Mouse (Mus musculus) heart, embryonic 16.5 days (tissue): ENCODE measurements at regions not wholly inside any gene's neighbourhood (a gene's known extent, or its start where the extent isn't known, plus 50 kb on each side); places are given as distances from the start of the nearest gene placed in this dataset.

Experiments
- ATAC-seq: fragments of 200-750 bp; cut with Nextera tagmentation; replicated peaks from 2 replicates; pipeline ENCODE4 v1.8.0; 2017; ENCODE audit warnings: moderate number of reproducible peaks; ENCODE audit not compliant: insufficient read depth, low FRiP score; ENCODE audit errors: extremely low read depth
- H3K27ac ChIP-seq: fragments of 300-500 bp; sonication (generic); 2 replicates; pipeline ENCODE4 v1.5.1; 2014; ENCODE audit warnings: mild to moderate bottlenecking, low read length, control low read depth, moderate library complexity
- H3K27me3 ChIP-seq: fragments of 300-500 bp; sonication (generic); 2 replicates; pipeline ENCODE4 v1.6.1; 2014; ENCODE audit warnings: low read length, mixed read lengths; ENCODE audit not compliant: control insufficient read depth, insufficient read depth
- H3K36me3 ChIP-seq: fragments of 300-500 bp; sonication (generic); 2 replicates; pipeline ENCODE4 v1.6.1; 2014; ENCODE audit not compliant: control insufficient read depth, insufficient read depth
- H3K4me1 ChIP-seq: fragments of 300-500 bp; sonication (generic); 2 replicates; pipeline ENCODE4 v1.6.1; 2014; ENCODE audit warnings: low read length, mixed read lengths; ENCODE audit not compliant: control insufficient read depth, insufficient read depth
- H3K4me2 ChIP-seq: fragments of 300-500 bp; sonication (generic); 2 replicates; pipeline ENCODE4 v1.6.1; 2014; ENCODE audit warnings: low read depth, mild to moderate bottlenecking, control low read depth, low read length
- H3K4me3 ChIP-seq: fragments of 300-500 bp; sonication (generic); 2 replicates; pipeline ENCODE4 v1.5.1; 2014; ENCODE audit warnings: mild to moderate bottlenecking, control low read depth, low read length
- H3K9ac ChIP-seq: fragments of 300-500 bp; sonication (generic); 2 replicates; pipeline ENCODE4 v1.6.1; 2014; ENCODE audit warnings: low read length, control low read depth
- H3K9me3 ChIP-seq: fragments of 300-500 bp; sonication (generic); replicated peaks from 2 replicates; pipeline ENCODE4 v1.6.1; 2016; ENCODE audit warnings: low read length; ENCODE audit not compliant: control insufficient read depth
- WGBS: fragments of 180-500 bp; shearing (Covaris S2); extraction: QIAGEN DNeasy Blood & Tissue Kit; methylation state at CpG from one replicate; pipeline ENCODE4 v1.1.7; 2014; 5-methylcytosine and 5-hydroxymethylcytosine counted together

GRCm38 (mm10) chr9:41541327-41541726, 379.8 kb upstream of the Ubash3b start:
- WGBS = 70% methylated on average over 6 of the region's 6 CpGs
- Histone ChIP-seq H3K4me2 (no peak overlapping the region), H3K27ac (no peak overlapping the region), H3K36me3 (no peaks in the 10 kb centered on the region), H3K9ac (no peak overlapping the region), H3K9me3 (no peaks in the 10 kb centered on the region), H3K4me3 (no peak overlapping the region), H3K4me1 (no peaks in the 10 kb centered on the region), H3K27me3 (no peaks in the 10 kb centered on the region)
- no peak for ATAC-seq

GRCm38 (mm10) chr9:41532786-41533185, 371.3 kb upstream of the Ubash3b start:
- WGBS = 18% methylated on average over 3 of the region's 3 CpGs
- H3K9ac ChIP-seq = no peak overlapping the region
- H3K4me3 ChIP-seq = no peak overlapping the region

GRCm38 (mm10) chr9:41532290-41532689, 370.8 kb upstream of the Ubash3b start:
- WGBS = 33% methylated on average over 7 of the region's 7 CpGs
- ATAC-seq = no peak
- no peaks in the 10 kb centered on the region for H3K36me3 ChIP-seq
- no peaks in the 10 kb centered on the region for H3K9me3 ChIP-seq
- no peak overlapping the region for H3K4me3 ChIP-seq
- peak overlapping the region; percentile 53 for H3K27ac ChIP-seq
- peak overlapping the region; percentile 31 for H3K4me2 ChIP-seq
- H3K27me3 ChIP-seq = no peaks in the 10 kb centered on the region
- H3K4me1 ChIP-seq = peaks cover 10% of the 10 kb centered on the region
- no peak overlapping the region for H3K9ac ChIP-seq

More at GRCm38 (mm10) chr9:41532786-41533185, 371.3 kb upstream of the Ubash3b start:
- H3K27ac ChIP-seq = 0 out of 2 replicates have a peak overlapping the region, but pooled peaks have one; percentile 53
- H3K36me3 ChIP-seq = no peaks in the 10 kb centered on the region
- H3K9me3 ChIP-seq = no peaks in the 10 kb centered on the region
- H3K4me2 ChIP-seq = peak overlapping the region; percentile 31
- peaks cover 10% of the 10 kb centered on the region for H3K4me1 ChIP-seq
- no peaks in the 10 kb centered on the region for H3K27me3 ChIP-seq
- ATAC-seq = peak; percentile 37; the same call in 1 of the 2 replicates

DNA sequence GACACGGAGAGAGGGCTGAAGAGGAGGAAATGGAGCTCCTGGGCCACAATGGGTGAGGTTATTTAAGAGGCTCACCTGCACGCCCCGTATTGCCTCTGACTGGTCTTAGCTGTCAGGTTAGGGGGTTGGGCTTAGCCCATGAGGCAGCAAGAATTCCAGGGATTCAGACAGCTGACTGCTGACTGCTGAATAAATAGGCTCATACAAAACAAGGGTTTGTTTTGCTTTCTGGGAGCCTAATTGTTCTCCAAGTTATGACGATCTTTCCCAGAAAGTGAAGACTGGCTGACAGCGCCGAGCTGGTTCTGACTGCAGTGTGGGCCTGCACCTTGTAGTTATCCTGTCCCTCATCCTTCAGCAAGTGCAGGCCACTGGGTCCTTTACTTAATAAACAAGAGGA, 370.1 kb upstream of the Ubash3b start:
- H3K9me3 ChIP-seq = no peaks in the 10 kb centered on the region
- no peak overlapping the region for H3K27ac ChIP-seq
- no peak overlapping the region for H3K4me2 ChIP-seq
- WGBS = 67% methylated on average over 6 of the region's 6 CpGs
- ATAC-seq = no peak
- no peak overlapping the region for H3K9ac ChIP-seq
- no peaks in the 10 kb centered on the region for H3K36me3 ChIP-seq
- H3K4me1 ChIP-seq = peaks cover 10% of the 10 kb centered on the region
- no peak overlapping the region for H3K4me3 ChIP-seq
- H3K27me3 ChIP-seq = no peaks in the 10 kb centered on the region

- Histone ChIP-seq H3K9ac (peak overlapping the region; percentile 11; the same call in 1 of the 2 replicates), H3K4me1 (peaks cover 4% of the 10 kb centered on the region; the same call in 1 of the 2 replicates), H3K4me3 (no peak overlapping the region), H3K36me3 (no peaks in the 10 kb centered on the region), H3K9me3 (no peaks in the 10 kb centered on the region), H3K27me3 (no peaks in the 10 kb centered on the region), H3K4me2 (0 out of 2 replicates have a peak overlapping the region, but pooled peaks have one; percentile 23), H3K27ac (peak overlapping the region; percentile 50; the same call in 1 of the 2 replicates)
- WGBS = 46% methylated on average over 8 of the region's 8 CpGs
- 0 out of 2 replicates have a peak, but pooled peaks have one; percentile 18 for ATAC-seq
These were observed 364.6 kb upstream of the Ubash3b start for GRCm38 (mm10) chr9:41526126-41526525.

GRCm38 (mm10) chr9:41525534-41525933, 364.0 kb upstream of the Ubash3b start:
- 38% methylated on average over 1 of the region's 1 CpGs for WGBS
- no peaks in the 10 kb centered on the region for H3K9me3 ChIP-seq
- no peaks in the 10 kb centered on the region for H3K36me3 ChIP-seq
- H3K27me3 ChIP-seq = no peaks in the 10 kb centered on the region
- peak overlapping the region; percentile 50; the same call in 1 of the 2 replicates for H3K27ac ChIP-seq
- no peak overlapping the region for H3K4me2 ChIP-seq
- no peak for ATAC-seq
- no peak overlapping the region for H3K4me3 ChIP-seq
- no peak overlapping the region for H3K9ac ChIP-seq
- H3K4me1 ChIP-seq = peaks cover 6% of the 10 kb centered on the region; the same call in 1 of the 2 replicates

DNA sequence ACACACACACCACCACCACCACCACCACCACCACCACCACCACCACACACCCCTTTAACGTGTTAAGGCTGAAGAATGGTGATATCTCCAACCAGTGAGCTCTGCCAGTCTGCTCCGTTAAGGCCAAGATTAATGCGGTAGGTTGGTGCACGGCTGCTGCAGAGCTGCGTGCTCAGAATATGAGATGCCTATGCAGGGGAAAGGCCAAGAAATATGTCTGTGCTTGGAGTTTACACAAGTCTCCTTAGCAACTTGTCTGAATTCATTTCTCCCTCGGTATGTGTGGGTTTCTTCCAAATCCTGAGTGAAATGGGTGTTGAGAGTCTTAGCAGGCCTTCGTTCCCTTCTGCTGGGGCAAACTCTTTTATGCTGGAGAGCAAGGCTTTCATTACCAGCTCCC, 363.1 kb upstream of the Ubash3b start:
- Histone ChIP-seq H3K4me3 (no peak overlapping the region), H3K27ac (peak overlapping the region; percentile 48), H3K36me3 (no peaks in the 10 kb centered on the region), H3K4me2 (no peak overlapping the region), H3K4me1 (peaks cover 8% of the 10 kb centered on the region; the same call in 1 of the 2 replicates), H3K27me3 (no peaks in the 10 kb centered on the region), H3K9me3 (no peaks in the 10 kb centered on the region), H3K9ac (no peak overlapping the region)
- WGBS = 54% methylated on average over 7 of the region's 7 CpGs
- no peak for ATAC-seq

GRCm38 (mm10) chr9:41523969-41524368, 362.5 kb upstream of the Ubash3b start:
- Histone ChIP-seq H3K36me3 (no peaks in the 10 kb centered on the region), H3K27ac (no peak overlapping the region), H3K4me3 (no peak overlapping the region), H3K9me3 (no peaks in the 10 kb centered on the region), H3K4me1 (peaks cover 8% of the 10 kb centered on the region; the same call in 1 of the 2 replicates), H3K27me3 (no peaks in the 10 kb centered on the region), H3K9ac (no peak overlapping the region), H3K4me2 (no peak overlapping the region)
- WGBS = 93% methylated on average over 2 of the region's 2 CpGs
- no peak for ATAC-seq

DNA sequence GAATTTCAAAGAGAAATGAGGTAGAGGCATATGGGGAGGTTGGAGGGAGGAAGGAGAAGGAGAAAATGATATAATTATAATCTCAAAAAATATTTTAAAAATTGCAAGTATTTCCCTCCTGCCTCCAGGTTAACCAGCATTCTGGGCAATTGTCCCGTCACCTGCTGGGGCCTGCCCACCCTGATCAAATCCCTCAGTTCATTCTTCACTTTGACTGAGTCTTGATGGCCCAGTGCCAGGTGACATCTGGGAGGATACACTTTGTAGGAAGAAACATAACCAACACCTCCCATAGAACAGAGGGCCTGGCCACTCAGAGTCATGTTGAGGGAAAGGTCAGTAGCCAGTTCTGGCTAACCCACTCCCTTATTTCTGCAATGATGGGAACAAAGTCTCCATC, 360.8 kb upstream of the Ubash3b start:
- ATAC-seq = no peak
- H3K4me3 ChIP-seq = no peak overlapping the region
- 70% methylated on average over 1 of the region's 1 CpGs for WGBS
- peaks cover 8% of the 10 kb centered on the region; the same call in 1 of the 2 replicates for H3K4me1 ChIP-seq
- H3K4me2 ChIP-seq = no peak overlapping the region
- no peaks in the 10 kb centered on the region for H3K9me3 ChIP-seq
- H3K9ac ChIP-seq = no peak overlapping the region
- no peaks in the 10 kb centered on the region for H3K36me3 ChIP-seq
- no peak overlapping the region for H3K27ac ChIP-seq
- no peaks in the 10 kb centered on the region for H3K27me3 ChIP-seq
